Mouse (Mus musculus) thymus, adult 2 months (tissue): ENCODE results near the gene Meaf6. TPM values are rescaled to one million over a fixed set of nuclear protein-coding genes. Genes with fewer than 3 reads are reported as not detected.

ENCODE experiments used
- DNase-seq: peaks from one replicate; pipeline ENCODE4 v3.0.0; 2021
- H3K27ac ChIP-seq: fragments of 200-500 bp; 2 replicates; pipeline ENCODE4 v1.5.1; 2012; ENCODE audit warnings: low read length, control low read depth; ENCODE audit not compliant: control insufficient read depth, insufficient read depth
- H3K27me3 ChIP-seq: fragments of 200-500 bp; 2 replicates; pipeline ENCODE4 v1.6.1; 2012; ENCODE audit warnings: mild to moderate bottlenecking, low read length, moderate library complexity, mixed read lengths; ENCODE audit not compliant: control insufficient read depth, insufficient read depth
- H3K36me3 ChIP-seq: fragments of 200-500 bp; 2 replicates; pipeline ENCODE4 v1.6.1; 2012; ENCODE audit warnings: mild to moderate bottlenecking, low read length, moderate library complexity; ENCODE audit not compliant: control insufficient read depth, insufficient read depth
- H3K4me1 ChIP-seq: fragments of 200-500 bp; replicated peaks from 2 replicates; pipeline ENCODE4 v1.6.1; 2012; ENCODE audit warnings: low read length; ENCODE audit not compliant: control insufficient read depth, insufficient read depth
- H3K4me3 ChIP-seq: fragments of 200-500 bp; 2 replicates; pipeline ENCODE4 v1.5.1; 2012; ENCODE audit warnings: mild to moderate bottlenecking, low read length, control low read depth, moderate library complexity; ENCODE audit not compliant: control insufficient read depth, insufficient read depth
- CTCF ChIP-seq: fragments of 200-500 bp; IDR thresholded peaks from 2 replicates; pipeline ENCODE4 v1.5.1; 2012; ENCODE audit warnings: mild to moderate bottlenecking, control low read depth, low read length, moderate library complexity, borderline replicate concordance; ENCODE audit not compliant: control insufficient read depth, poor library complexity, insufficient read depth; ENCODE audit errors: extremely low read depth
- POLR2A ChIP-seq: fragments of 200-500 bp; IDR thresholded peaks from 2 replicates; pipeline ENCODE4 v1.6.1; 2012; ENCODE audit warnings: mild to moderate bottlenecking, low read length, control low read depth, moderate library complexity; ENCODE audit not compliant: control insufficient read depth, poor library complexity, insufficient read depth; ENCODE audit errors: extremely low read depth
- WGBS: fragments of 180-500 bp; shearing (Covaris S2); methylation state at CpG from one replicate; pipeline ENCODE4 v1.1.7; 2018; 5-methylcytosine and 5-hydroxymethylcytosine counted together
- polyA plus RNA-seq: library from polyadenylated mRNA; depleted of rRNA; stranded (reverse); fragments of >200 nt; gene quantifications from 2 replicates; pipeline ENCODE4 v1.2.3, GENCODE M21; 2012

The Meaf6 gene
- polyA plus RNA-seq, 1 experiment, result 26.4 TPM

DNA sequence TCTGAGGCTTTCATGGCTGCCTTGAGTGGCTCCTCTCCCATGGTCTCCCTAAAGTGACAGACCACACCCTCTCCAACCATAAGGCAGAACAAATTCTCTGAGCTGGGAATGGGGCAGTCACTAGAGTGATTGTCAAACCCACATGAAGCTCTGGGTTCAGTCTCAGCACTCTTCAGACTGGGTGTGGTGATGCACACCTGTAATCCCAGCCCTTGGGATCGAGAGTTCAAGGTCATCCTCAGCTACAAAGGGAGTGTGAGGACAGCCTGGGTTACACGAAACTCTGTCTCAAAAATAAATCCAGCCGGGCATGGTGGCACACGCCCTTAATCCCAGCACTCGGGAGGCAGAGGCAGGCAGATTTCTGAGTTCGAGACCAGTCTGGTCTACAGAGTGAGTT, 67.5 kb downstream of the Meaf6 start:
- Histone ChIP-seq H3K4me1 (no peaks in the 10 kb centered on the region), H3K36me3 (no peaks in the 10 kb centered on the region), H3K4me3 (no peak overlapping the region), H3K27me3 (no peaks in the 10 kb centered on the region), H3K27ac (no peak overlapping the region)
- no peak for TF ChIP-seq CTCF
- TF ChIP-seq POLR2A, result no peak
- WGBS, result 93% methylated on average over 6 of the region's 6 CpGs
- no peak for DNase-seq

DNA sequence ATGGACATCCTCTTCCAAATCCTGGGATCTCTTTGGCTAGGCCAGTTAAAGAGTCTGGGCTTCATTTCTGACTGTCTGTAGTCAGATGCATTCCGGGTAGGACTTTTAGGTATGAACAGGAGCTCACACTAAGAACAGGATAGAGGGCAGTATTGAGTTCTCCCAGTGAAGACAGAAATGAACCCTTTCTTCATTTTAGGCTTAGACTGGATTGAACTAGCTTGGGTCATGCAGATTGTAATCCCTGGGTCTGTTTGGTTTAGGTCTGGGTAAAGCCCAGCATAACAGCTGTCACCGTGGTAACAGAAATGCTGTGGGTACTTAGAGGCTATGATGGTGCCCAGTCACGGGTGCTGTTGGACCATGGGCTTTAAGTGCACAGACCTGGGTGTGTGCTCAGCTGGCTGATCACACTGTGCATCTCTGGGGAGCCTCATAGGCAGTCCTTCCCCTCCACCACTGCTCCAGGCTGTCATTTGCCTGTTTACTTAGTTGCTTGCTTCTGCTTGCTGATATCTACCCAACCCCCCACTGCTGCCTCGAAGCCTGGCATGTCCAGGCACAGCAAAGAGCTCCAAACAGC, 68.8 kb downstream of the Meaf6 start:
- H3K4me1 ChIP-seq, result no peaks in the 10 kb centered on the region
- no peak for DNase-seq
- H3K4me3 ChIP-seq, result no peak overlapping the region
- no peak for TF ChIP-seq CTCF
- TF ChIP-seq POLR2A, result no peak
- H3K27ac ChIP-seq, result no peak overlapping the region
- 83% methylated on average over 4 of the region's 4 CpGs for WGBS
- no peaks in the 10 kb centered on the region for H3K27me3 ChIP-seq
- no peaks in the 10 kb centered on the region for H3K36me3 ChIP-seq

DNA sequence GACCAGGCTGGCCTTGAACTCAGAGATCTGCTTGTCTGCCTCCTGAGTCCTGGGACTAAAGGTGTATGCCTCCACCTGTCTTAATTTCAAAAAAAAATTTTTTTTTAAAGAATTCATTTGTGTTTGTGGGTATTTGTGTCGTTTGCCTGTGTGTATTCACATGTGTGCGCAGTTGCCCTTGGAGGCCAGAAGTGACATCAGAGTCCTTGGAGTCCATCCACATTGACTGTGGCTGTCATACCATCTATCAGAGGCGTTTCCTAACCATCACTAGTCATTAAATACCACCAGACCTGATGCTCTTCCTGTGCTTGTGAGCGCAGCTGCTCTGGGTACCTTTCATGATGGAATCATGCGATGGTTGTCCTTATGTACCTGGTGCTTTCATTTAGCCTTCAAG, 70.7 kb downstream of the Meaf6 start:
- H3K27ac ChIP-seq, result no peak overlapping the region
- no peaks in the 10 kb centered on the region for H3K27me3 ChIP-seq
- DNase-seq, result no peak
- no peaks in the 10 kb centered on the region for H3K36me3 ChIP-seq
- H3K4me3 ChIP-seq, result no peak overlapping the region
- 83% methylated on average over 5 of the region's 5 CpGs for WGBS
- no peaks in the 10 kb centered on the region for H3K4me1 ChIP-seq
- TF ChIP-seq POLR2A (no peak), CTCF (no peak)

DNA sequence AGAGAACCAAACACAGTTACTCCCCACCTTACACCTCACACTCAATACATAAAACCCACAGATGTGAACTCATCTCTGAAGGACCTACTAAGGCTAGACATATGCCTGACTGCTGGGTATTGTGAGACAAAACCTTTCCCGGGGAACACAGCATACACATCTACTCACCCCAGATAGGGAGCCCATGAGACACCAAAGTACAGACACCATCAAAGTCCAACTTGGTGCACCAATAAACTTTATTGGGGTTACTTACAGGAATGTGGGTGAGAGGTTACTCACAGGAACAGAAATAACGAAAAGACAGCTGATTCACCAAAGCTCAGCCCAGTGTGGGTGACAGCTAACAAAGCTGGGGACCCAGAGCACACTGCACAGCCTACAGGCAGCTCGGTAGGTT, 72.4 kb downstream of the Meaf6 start:
- Histone ChIP-seq H3K27me3 (no peaks in the 10 kb centered on the region), H3K36me3 (no peaks in the 10 kb centered on the region), H3K4me3 (no peak overlapping the region), H3K4me1 (no peaks in the 10 kb centered on the region), H3K27ac (no peak overlapping the region)
- no peak for DNase-seq
- 83% methylated on average over 3 of the region's 3 CpGs for WGBS
- no peak for TF ChIP-seq POLR2A

DNA sequence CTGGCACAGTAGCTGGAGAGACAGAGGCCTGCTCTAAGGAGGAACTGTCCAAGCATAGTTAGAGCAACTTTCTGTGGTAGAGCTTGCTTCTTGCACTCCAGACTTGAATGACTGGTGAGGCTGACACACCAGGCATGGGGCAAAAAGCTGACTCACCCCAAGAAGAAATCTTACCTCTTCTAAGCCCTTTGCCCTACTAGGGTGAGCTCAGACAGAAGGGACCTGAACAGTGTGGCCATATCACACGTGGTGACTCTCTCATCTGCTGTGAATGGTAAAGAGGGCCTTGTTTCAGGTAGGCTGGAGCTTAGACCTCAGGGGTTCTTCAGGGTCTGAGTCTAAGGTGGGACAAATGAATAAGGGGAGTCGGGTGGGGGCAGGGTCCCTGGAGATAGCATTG, 73.1 kb downstream of the Meaf6 start:
- no peak for TF ChIP-seq CTCF
- no peak for TF ChIP-seq POLR2A
- H3K27me3 ChIP-seq, result no peaks in the 10 kb centered on the region
- 86% methylated on average over 2 of the region's 2 CpGs for WGBS
- H3K4me1 ChIP-seq, result no peaks in the 10 kb centered on the region
- no peak overlapping the region for H3K27ac ChIP-seq
- H3K4me3 ChIP-seq, result no peak overlapping the region
- H3K36me3 ChIP-seq, result no peaks in the 10 kb centered on the region
- DNase-seq, result no peak

DNA sequence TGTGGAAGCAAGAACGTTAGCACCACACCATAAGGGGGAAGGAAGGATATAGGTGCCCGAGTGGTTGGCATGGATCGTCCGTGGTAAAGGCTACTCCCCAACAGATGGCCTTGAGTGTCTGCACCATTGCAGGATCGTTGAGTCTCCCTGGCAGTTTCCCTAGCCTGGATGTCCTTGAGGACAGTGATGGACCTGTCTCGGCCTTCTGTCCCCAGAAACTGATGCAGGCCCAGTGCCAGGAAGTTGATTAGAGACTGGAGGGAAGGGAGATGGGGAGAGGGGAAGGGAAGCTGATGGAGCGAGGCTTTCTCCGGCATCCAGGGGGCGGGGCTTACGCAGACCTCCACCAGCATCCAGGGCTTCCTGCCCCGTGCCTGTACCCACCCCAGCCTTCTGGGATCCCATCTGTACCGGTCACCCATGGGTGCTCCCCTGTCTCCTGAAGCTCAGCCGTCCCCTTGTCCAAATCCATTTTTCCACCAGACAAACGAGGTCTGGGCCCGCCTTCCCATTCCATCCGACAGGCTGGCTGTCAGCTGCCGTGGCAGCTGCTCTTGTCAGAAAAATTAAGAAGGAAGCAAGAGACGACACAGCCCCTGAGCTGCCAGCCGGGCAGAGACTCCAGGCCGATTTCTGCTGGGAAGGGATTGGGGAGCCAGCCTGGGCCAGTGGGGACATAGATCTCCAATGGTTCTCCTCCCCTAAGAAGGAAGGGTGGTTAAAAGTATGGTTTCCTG, 73.8 kb downstream of the Meaf6 start:
- Histone ChIP-seq H3K4me1 (no peaks in the 10 kb centered on the region), H3K36me3 (no peaks in the 10 kb centered on the region), H3K27me3 (no peaks in the 10 kb centered on the region), H3K27ac (no peak overlapping the region), H3K4me3 (no peak overlapping the region)
- TF ChIP-seq CTCF (no peak), POLR2A (no peak)
- no peak for DNase-seq
- WGBS, result 92% methylated on average over 20 of the region's 20 CpGs
